Mouse (Mus musculus) heart, postnatal 0 days (tissue): ENCODE data around the gene Nhlrc2.

Source experiments
- CTCF ChIP-seq: IDR thresholded peaks from 2 replicates; pipeline ENCODE4 v1.5.1; 2016; ENCODE audit warnings: antibody characterized with exemption, control low read depth, low read depth
- EP300 ChIP-seq: IDR thresholded peaks from 2 replicates; pipeline ENCODE4 v1.6.1; 2016; ENCODE audit warnings: antibody characterized with exemption, low read depth

DNA sequence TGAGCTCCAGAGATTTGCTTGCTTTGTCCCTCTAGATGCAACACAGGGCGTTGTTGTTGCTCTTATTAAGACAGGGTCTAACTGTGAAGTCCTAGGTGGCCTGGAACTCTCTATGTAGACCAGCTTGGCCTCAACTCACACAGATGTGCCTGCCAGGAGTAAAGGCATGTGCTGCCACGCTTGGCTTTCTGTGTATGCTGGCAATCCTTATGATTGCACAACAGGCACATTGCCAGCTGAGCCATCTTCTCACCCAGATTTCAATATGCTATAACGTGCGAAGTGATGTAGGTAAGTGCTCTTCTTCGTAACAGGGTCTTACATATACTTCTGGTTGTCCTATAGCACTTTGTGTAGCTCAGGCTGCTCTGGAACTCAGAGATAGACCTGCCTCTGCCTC is 23.9 kb downstream of the Nhlrc2 start:
- TF ChIP-seq CTCF (no peak), EP300 (no peak)
